Mouse (Mus musculus) stomach, embryonic 16.5 days (tissue): Measurements from ENCODE around the gene Gtf2a1. TPM values are rescaled to one million over a fixed set of nuclear protein-coding genes. Genes with fewer than 3 reads are reported as not detected.
"Not testable (repeated sequence)": the region's sequence is repeated elsewhere in the genome, so short reads cannot be mapped to it uniquely, and the experiment has no call there.

Source experiments
- ATAC-seq: fragments of 200-750 bp; cut with Nextera tagmentation; 2 replicates; pipeline ENCODE4 v1.8.0; 2017; ENCODE audit warnings: moderate number of reproducible peaks, moderate TSS enrichment; ENCODE audit not compliant: insufficient read depth, low FRiP score
- H3K27ac ChIP-seq: fragments of 300-500 bp; sonication (generic); 2 replicates; pipeline ENCODE4 v1.5.1; 2014; ENCODE audit warnings: low read length
- H3K27me3 ChIP-seq: fragments of 300-500 bp; sonication (generic); 2 replicates; pipeline ENCODE4 v1.6.1; 2014; ENCODE audit warnings: low read length, control low read depth, mixed read lengths; ENCODE audit not compliant: control insufficient read depth, insufficient read depth
- H3K36me3 ChIP-seq: fragments of 300-500 bp; sonication (generic); 2 replicates; pipeline ENCODE4 v1.6.1; 2014; ENCODE audit warnings: low read length; ENCODE audit not compliant: control insufficient read depth, insufficient read depth
- H3K4me1 ChIP-seq: fragments of 300-500 bp; sonication (generic); 2 replicates; pipeline ENCODE4 v1.6.1; 2014; ENCODE audit warnings: low read length, control low read depth, mixed read lengths; ENCODE audit not compliant: control insufficient read depth, insufficient read depth
- H3K4me2 ChIP-seq: fragments of 300-500 bp; sonication (generic); 2 replicates; pipeline ENCODE4 v1.6.1; 2014; ENCODE audit warnings: low read depth, low read length, mixed read lengths
- H3K4me3 ChIP-seq: fragments of 300-500 bp; sonication (generic); replicated peaks from 2 replicates; pipeline ENCODE4 v1.5.1; 2014; ENCODE audit warnings: mild to moderate bottlenecking, low read length
- H3K9ac ChIP-seq: fragments of 300-500 bp; sonication (generic); 2 replicates; pipeline ENCODE4 v1.6.1; 2014; ENCODE audit warnings: low read length
- H3K9me3 ChIP-seq: fragments of 300-500 bp; sonication (generic); replicated peaks from 2 replicates; pipeline ENCODE4 v1.6.1; 2016; ENCODE audit warnings: low read length, control low read depth; ENCODE audit not compliant: control insufficient read depth
- WGBS: fragments of 180-500 bp; shearing (Covaris S2); extraction: QIAGEN DNeasy Blood & Tissue Kit; methylation state at CpG from one replicate; pipeline ENCODE4 v1.1.7; 2014; 5-methylcytosine and 5-hydroxymethylcytosine counted together
- polyA plus RNA-seq: library from polyadenylated mRNA; unstranded; fragments of >200 nt; fragmentation: Nextera tagmentation; extraction: Ambion mirVana; gene quantifications from 2 replicates; pipeline ENCODE4 v1.2.1, GENCODE M21; 2015

Gene Gtf2a1
- polyA plus RNA-seq, 1 experiment from 2014 or later = 41.0 TPM

GRCm38 (mm10) chr12:91585206-91585605 lies 5.1 kb downstream of the Gtf2a1 start:
- no peaks in the 10 kb centered on the region for H3K27me3 ChIP-seq
- 92% methylated on average over 3 of the region's 3 CpGs for WGBS
- H3K4me1 ChIP-seq = peaks cover 15% of the 10 kb centered on the region
- 0 out of 2 replicates have a peak, but pooled peaks cover 4% of the 10 kb centered on the region for H3K36me3 ChIP-seq
- H3K4me3 ChIP-seq = no peak overlapping the region
- no peak overlapping the region for H3K9ac ChIP-seq
- no peaks in the 10 kb centered on the region for H3K9me3 ChIP-seq
- no peak overlapping the region for H3K27ac ChIP-seq
- no peak overlapping the region for H3K4me2 ChIP-seq
- ATAC-seq = no peak

DNA sequence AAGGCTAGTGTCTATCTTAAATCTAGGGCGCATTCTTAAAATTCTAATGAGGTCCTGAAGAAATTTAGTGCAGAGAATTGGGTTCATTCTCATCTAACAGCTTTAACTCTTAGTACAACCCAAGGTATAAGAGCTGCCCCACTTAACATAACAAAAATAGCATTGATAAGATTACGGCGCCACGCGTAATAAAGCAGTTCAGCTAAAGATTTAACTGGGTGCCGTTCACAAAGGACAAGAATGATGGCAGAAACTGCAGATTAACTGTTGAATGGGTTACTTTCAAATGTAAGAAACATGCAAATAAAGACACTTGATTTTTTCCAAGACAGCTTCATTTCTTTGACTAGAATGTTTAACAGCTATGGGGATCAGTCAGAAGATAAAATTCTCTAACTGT lies 6.9 kb downstream of the Gtf2a1 start:
- no peak overlapping the region for H3K4me3 ChIP-seq
- no peak overlapping the region for H3K9ac ChIP-seq
- no peak for ATAC-seq
- H3K27ac ChIP-seq = no peak overlapping the region
- 0 out of 2 replicates have a peak, but pooled peaks cover 6% of the 10 kb centered on the region for H3K36me3 ChIP-seq
- H3K27me3 ChIP-seq = no peaks in the 10 kb centered on the region
- 78% methylated on average over 6 of the region's 6 CpGs for WGBS
- H3K4me1 ChIP-seq = peaks cover 15% of the 10 kb centered on the region
- no peaks in the 10 kb centered on the region for H3K9me3 ChIP-seq
- H3K4me2 ChIP-seq = no peak overlapping the region

DNA sequence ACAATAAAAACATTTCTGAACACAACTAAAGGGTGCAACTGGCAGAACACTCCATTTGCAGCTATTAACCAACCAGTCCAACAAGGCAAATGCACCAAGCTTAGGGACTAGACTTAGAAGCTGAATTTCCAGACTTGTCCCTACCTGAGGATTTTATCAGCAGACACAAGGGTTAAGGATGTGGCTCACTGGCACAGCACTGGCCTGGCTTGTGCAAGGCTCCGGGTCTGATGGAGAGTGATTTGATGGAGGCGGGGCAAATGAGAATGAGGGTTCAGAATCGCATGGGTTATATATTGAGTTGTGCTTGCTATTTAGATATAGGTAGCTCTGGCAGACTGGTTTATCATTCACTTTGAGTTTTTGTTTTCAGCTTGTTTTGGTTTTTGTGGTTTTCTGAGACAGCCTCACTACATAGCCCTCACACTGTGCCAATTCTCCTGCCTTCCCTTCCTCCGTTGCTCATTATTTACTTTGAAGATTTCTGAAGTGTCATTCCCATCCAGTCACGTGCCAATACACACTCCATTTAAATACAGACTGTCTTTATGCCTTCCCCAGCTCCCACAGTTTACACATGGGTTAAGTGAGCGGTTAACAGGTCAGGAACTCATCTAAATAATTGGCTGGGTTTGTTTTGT lies 7.8 kb downstream of the Gtf2a1 start:
- Histone ChIP-seq H3K27ac (no peak overlapping the region), H3K4me1 (peaks cover 15% of the 10 kb centered on the region), H3K4me2 (no peak overlapping the region), H3K27me3 (no peaks in the 10 kb centered on the region), H3K9ac (no peak overlapping the region), H3K9me3 (no peaks in the 10 kb centered on the region), H3K4me3 (no peak overlapping the region), H3K36me3 (0 out of 2 replicates have a peak, but pooled peaks cover 6% of the 10 kb centered on the region)
- WGBS = 59% methylated on average over 6 of the region's 6 CpGs
- ATAC-seq = no peak

- Histone ChIP-seq H3K27me3 (no peaks in the 10 kb centered on the region), H3K27ac (no peak overlapping the region), H3K36me3 (0 out of 2 replicates have a peak, but pooled peaks cover 6% of the 10 kb centered on the region), H3K4me2 (no peak overlapping the region), H3K4me3 (no peak overlapping the region), H3K9ac (no peak overlapping the region), H3K4me1 (peaks cover 8% of the 10 kb centered on the region), H3K9me3 (no peaks in the 10 kb centered on the region)
- no peak for ATAC-seq
- 65% methylated on average over 6 of the region's 6 CpGs for WGBS
Measured at GRCm38 (mm10) chr12:91581204-91582070, 8.8 kb downstream of the Gtf2a1 start.

- peaks cover 9% of the 10 kb centered on the region for H3K36me3 ChIP-seq
- H3K9me3 ChIP-seq = no peaks in the 10 kb centered on the region
- H3K9ac ChIP-seq = no peak overlapping the region
- H3K27ac ChIP-seq = no peak overlapping the region
- H3K4me1 ChIP-seq = peaks cover 8% of the 10 kb centered on the region
- H3K27me3 ChIP-seq = no peaks in the 10 kb centered on the region
- 81% methylated on average over 2 of the region's 2 CpGs for WGBS
- H3K4me3 ChIP-seq = no peak overlapping the region
- H3K4me2 ChIP-seq = no peak overlapping the region
- ATAC-seq = no peak
Measured at GRCm38 (mm10) chr12:91579665-91580064, 10.6 kb downstream of the Gtf2a1 start.

GRCm38 (mm10) chr12:91571708-91572107 lies 18.6 kb downstream of the Gtf2a1 start:
- WGBS = 84% methylated on average over 2 of the region's 2 CpGs
- Histone ChIP-seq H3K27ac (no peak overlapping the region), H3K9ac (no peak overlapping the region), H3K4me3 (no peak overlapping the region), H3K27me3 (no peaks in the 10 kb centered on the region), H3K36me3 (peaks cover 10% of the 10 kb centered on the region), H3K9me3 (no peaks in the 10 kb centered on the region), H3K4me1 (no peaks in the 10 kb centered on the region), H3K4me2 (no peak overlapping the region)
- ATAC-seq = no peak

GRCm38 (mm10) chr12:91569255-91569654 lies 21.0 kb downstream of the Gtf2a1 start:
- no peak overlapping the region for H3K27ac ChIP-seq
- ATAC-seq = no peak
- no peaks in the 10 kb centered on the region for H3K9me3 ChIP-seq
- H3K4me3 ChIP-seq = no peak overlapping the region
- H3K9ac ChIP-seq = no peak overlapping the region
- H3K27me3 ChIP-seq = no peaks in the 10 kb centered on the region
- no peaks in the 10 kb centered on the region for H3K4me1 ChIP-seq
- peaks cover 12% of the 10 kb centered on the region for H3K36me3 ChIP-seq
- 78% methylated on average over 3 of the region's 3 CpGs for WGBS
- H3K4me2 ChIP-seq = no peak overlapping the region

- H3K27ac ChIP-seq = no peak overlapping the region
- H3K27me3 ChIP-seq = no peaks in the 10 kb centered on the region
- no peak overlapping the region for H3K9ac ChIP-seq
- 90% methylated on average over 4 of the region's 4 CpGs for WGBS
- no peak overlapping the region for H3K4me2 ChIP-seq
- H3K36me3 ChIP-seq = peaks cover 9% of the 10 kb centered on the region
- H3K9me3 ChIP-seq = no peaks in the 10 kb centered on the region
- H3K4me3 ChIP-seq = no peak overlapping the region
- H3K4me1 ChIP-seq = no peaks in the 10 kb centered on the region
- no peak for ATAC-seq
Measured at GRCm38 (mm10) chr12:91567145-91567544, 23.1 kb downstream of the Gtf2a1 start.

DNA sequence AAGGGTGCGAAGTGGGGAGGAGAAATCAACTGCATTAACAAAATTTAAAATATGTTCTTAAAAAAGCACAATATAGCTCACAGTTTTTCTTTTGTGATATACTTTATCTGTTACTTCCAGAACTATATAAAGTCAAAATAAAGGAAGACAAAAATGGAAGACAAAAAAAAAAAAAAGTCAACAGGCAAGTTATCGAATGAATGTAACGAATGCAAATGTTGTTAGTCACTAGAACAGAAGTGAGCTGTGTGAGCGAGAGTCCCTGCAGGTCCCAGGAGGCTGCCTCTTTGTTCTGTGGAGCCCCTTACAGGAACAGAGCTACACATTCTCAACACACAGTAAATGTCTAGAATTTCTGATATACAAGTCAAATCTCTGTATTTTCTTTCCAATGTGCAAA lies 32.1 kb downstream of the Gtf2a1 start:
- H3K9ac ChIP-seq, H3K36me3 ChIP-seq, H3K27ac ChIP-seq, H3K4me1 ChIP-seq, H3K9me3 ChIP-seq, ATAC-seq, H3K4me2 ChIP-seq, H3K4me3 ChIP-seq, H3K27me3 ChIP-seq: not testable (repeated sequence)
- WGBS = 78% methylated on average over 4 of the region's 4 CpGs
